Mouse (Mus musculus) bone marrow, adult 2 months (tissue): ENCODE results near the gene Chrna10. TPM values are rescaled to one million over a fixed set of nuclear protein-coding genes. Genes with fewer than 3 reads are reported as not detected.

Experiments used
- H3K27ac ChIP-seq: fragments of 200-500 bp; 2 replicates; pipeline ENCODE4 v1.5.1; 2012; ENCODE audit warnings: low read depth, mild to moderate bottlenecking, control low read depth, inconsistent platforms, low read length; ENCODE audit not compliant: control insufficient read depth, poor library complexity, insufficient read depth
- H3K4me1 ChIP-seq: fragments of 200-500 bp; 2 replicates; pipeline ENCODE4 v1.6.1; 2011; ENCODE audit warnings: low read length; ENCODE audit not compliant: control insufficient read depth, insufficient read depth
- H3K4me3 ChIP-seq: fragments of 200-500 bp; replicated peaks from 2 replicates; pipeline ENCODE3; 2011; ENCODE audit warnings: mild to moderate bottlenecking, low read depth, low read length, control low read depth; ENCODE audit not compliant: control insufficient read depth
- CTCF ChIP-seq: fragments of 200-500 bp; IDR thresholded peaks from 2 replicates; pipeline ENCODE4 v1.5.1; 2011; ENCODE audit warnings: low read length, control low read depth; ENCODE audit not compliant: control insufficient read depth, insufficient read depth
- POLR2A ChIP-seq: fragments of 200-500 bp; IDR thresholded peaks from 2 replicates; pipeline ENCODE4 v1.6.1; 2011; ENCODE audit warnings: low read depth, mild to moderate bottlenecking, control low read depth, low read length, borderline replicate concordance; ENCODE audit not compliant: control insufficient read depth
- WGBS: fragments of 180-500 bp; shearing (Covaris S2); methylation state at CpG from one replicate; pipeline ENCODE4 v1.1.7; 2018; 5-methylcytosine and 5-hydroxymethylcytosine counted together
- polyA plus RNA-seq: library from polyadenylated mRNA; stranded (reverse); fragments of >200 nt; gene quantifications from 2 replicates; pipeline ENCODE4 v1.2.4, GENCODE M21; 2011; ENCODE audit warnings: low replicate concordance; ENCODE audit not compliant: missing spikeins, insufficient read depth, insufficient read length

Chrna10 gene
- polyA plus RNA-seq, 1 experiment: not detected

- 54% methylated on average over 6 of the region's 6 CpGs for WGBS
- Histone ChIP-seq H3K4me3 (peak overlapping the region; percentile 78), H3K4me1 (no peaks in the 10 kb centered on the region; the same call in 1 of the 2 replicates), H3K27ac (no peak overlapping the region)
- TF ChIP-seq POLR2A (no peak), CTCF (no peak)
Measured at GRCm38 (mm10) chr7:102066363-102066762, 50.3 kb downstream of the Chrna10 start.

GRCm38 (mm10) chr7:102065046-102065891 is 51.4 kb downstream of the Chrna10 start, which contains the start of the genes Rnf121, Xndc1 and Xntrpc:
Rnf121 (minus strand) TSS chr7:102065469.
Xndc1 (plus strand) TSS chr7:102065511.
Xntrpc (plus strand) TSS chr7:102065713.
- TF ChIP-seq POLR2A: peak; percentile 58; the same call in 1 of the 2 replicates
- TF ChIP-seq CTCF: no peak
- WGBS: under 1% methylated on average over 56 of the region's 56 CpGs
- Histone ChIP-seq H3K27ac (peak within 1 kb of the TSS; percentile 46), H3K4me1 (no peaks in the 10 kb centered on the region; the same call in 1 of the 2 replicates), H3K4me3 (peak within 1 kb of the TSS; percentile 78)

GRCm38 (mm10) chr7:102064655-102065045 is 52.0 kb downstream of the Chrna10 start:
- no peak for TF ChIP-seq POLR2A
- TF ChIP-seq CTCF: no peak
- WGBS: 2% methylated on average over 9 of the region's 9 CpGs
- H3K4me3 ChIP-seq: peak overlapping the region; percentile 78
- H3K4me1 ChIP-seq: no peaks in the 10 kb centered on the region; the same call in 1 of the 2 replicates
- H3K27ac ChIP-seq: peak overlapping the region; percentile 46

- Histone ChIP-seq H3K4me1 (no peaks in the 10 kb centered on the region; the same call in 1 of the 2 replicates), H3K4me3 (no peak overlapping the region), H3K27ac (no peak overlapping the region)
- 70% methylated on average over 9 of the region's 9 CpGs for WGBS
- TF ChIP-seq CTCF (no peak), POLR2A (no peak)
Measured at GRCm38 (mm10) chr7:102063891-102064290, 52.7 kb downstream of the Chrna10 start.

- no peak overlapping the region for H3K4me3 ChIP-seq
- WGBS: 91% methylated on average over 1 of the region's 1 CpGs
- no peaks in the 10 kb centered on the region; the same call in 1 of the 2 replicates for H3K4me1 ChIP-seq
- no peak overlapping the region for H3K27ac ChIP-seq
- no peak for TF ChIP-seq POLR2A
- no peak for TF ChIP-seq CTCF
Measured at GRCm38 (mm10) chr7:102062203-102062602, 54.4 kb downstream of the Chrna10 start.

- Histone ChIP-seq H3K4me1 (no peaks in the 10 kb centered on the region; the same call in 1 of the 2 replicates), H3K27ac (no peak overlapping the region), H3K4me3 (no peak overlapping the region)
- TF ChIP-seq CTCF: no peak
- TF ChIP-seq POLR2A: no peak
- 65% methylated on average over 3 of the region's 3 CpGs for WGBS
Measured at GRCm38 (mm10) chr7:102061353-102061752, 55.3 kb downstream of the Chrna10 start.

Other genes with a start within 250 kb of the Chrna10 start
- 6.8 TPM in 1 of 2 replicates, not detected in the other for gene Folr1, start 246.0 kb downstream of the Chrna10 start, polyA plus RNA-seq
- gene Lamtor1, start 210.9 kb downstream of the Chrna10 start, polyA plus RNA-seq: 53.6 and 78.1 TPM in 2 replicates
- not detected in 2 replicates for gene Tomt, start 210.5 kb downstream of the Chrna10 start, polyA plus RNA-seq
- not detected in 2 replicates for gene Lrrc51, start 182.9 kb downstream of the Chrna10 start, polyA plus RNA-seq
- gene Numa1, start 182.7 kb downstream of the Chrna10 start, polyA plus RNA-seq: 82.2 and 130 TPM in 2 replicates
- 12.9 and 17.6 TPM in 2 replicates for gene Il18bp, start 98.1 kb downstream of the Chrna10 start, polyA plus RNA-seq
- 10.0 and 12.9 TPM in 2 replicates for gene Rnf121, start 51.4 kb downstream of the Chrna10 start, polyA plus RNA-seq
- 33.8 and 35.5 TPM in 2 replicates for gene Xndc1, start 51.3 kb downstream of the Chrna10 start, polyA plus RNA-seq
- 1.0 and 3.2 TPM in 2 replicates for gene Xntrpc, start 51.1 kb downstream of the Chrna10 start, polyA plus RNA-seq
- gene Trpc2, start 33.7 kb downstream of the Chrna10 start, polyA plus RNA-seq: not detected in 2 replicates
- gene Art1, start 15.1 kb downstream of the Chrna10 start, polyA plus RNA-seq: not detected in 2 replicates
- gene Art5, start 7.3 kb downstream of the Chrna10 start, polyA plus RNA-seq: 3.6 TPM in 1 of 2 replicates, not detected in the other
- gene Nup98, start 93.3 kb upstream of the Chrna10 start, polyA plus RNA-seq: 10.4 and 18.9 TPM in 2 replicates
- 6.9 and 24.4 TPM in 2 replicates for gene Pgap2, start 93.4 kb upstream of the Chrna10 start, polyA plus RNA-seq
- 89.0 and 95.2 TPM in 2 replicates for gene Rhog, start 139.2 kb upstream of the Chrna10 start, polyA plus RNA-seq
- 12.8 and 24.8 TPM in 2 replicates for gene Stim1, start 151.0 kb upstream of the Chrna10 start, polyA plus RNA-seq